Mouse (Mus musculus) kidney, embryonic 15.5 days (tissue): Measurements from ENCODE around the gene BC003965. TPM values are rescaled to one million over a fixed set of nuclear protein-coding genes. Genes with fewer than 3 reads are reported as not detected.
A peak's percentile ranks its signal among the peaks of the same experiment; 100 is the strongest.

Source experiments
- ATAC-seq: fragments of 200-750 bp; cut with Nextera tagmentation; replicated peaks from 2 replicates; pipeline ENCODE4 v1.8.0; 2017; ENCODE audit warnings: moderate TSS enrichment; ENCODE audit not compliant: low FRiP score
- H3K27ac ChIP-seq: fragments of 300-500 bp; sonication (generic); 2 replicates; pipeline ENCODE4 v1.5.1; 2015; ENCODE audit warnings: mild to moderate bottlenecking, inconsistent platforms
- H3K27me3 ChIP-seq: fragments of 300-500 bp; sonication (generic); 2 replicates; pipeline ENCODE4 v1.6.1; 2015; ENCODE audit warnings: inconsistent platforms
- H3K36me3 ChIP-seq: fragments of 300-500 bp; sonication (generic); 2 replicates; pipeline ENCODE4 v1.6.1; 2015; ENCODE audit warnings: inconsistent platforms
- H3K4me1 ChIP-seq: fragments of 300-500 bp; sonication (generic); 2 replicates; pipeline ENCODE4 v1.6.1; 2015; ENCODE audit warnings: inconsistent platforms
- H3K4me2 ChIP-seq: fragments of 300-500 bp; sonication (generic); 2 replicates; pipeline ENCODE4 v1.6.1; 2015; ENCODE audit warnings: moderate library complexity, mild to moderate bottlenecking, inconsistent platforms
- H3K4me3 ChIP-seq: fragments of 300-500 bp; sonication (generic); replicated peaks from 2 replicates; pipeline ENCODE4 v1.5.1; 2015; ENCODE audit warnings: mild to moderate bottlenecking, inconsistent platforms
- H3K9ac ChIP-seq: fragments of 300-500 bp; sonication (generic); 2 replicates; pipeline ENCODE4 v1.6.1; 2015; ENCODE audit warnings: mild to moderate bottlenecking, inconsistent platforms
- H3K9me3 ChIP-seq: fragments of 300-500 bp; sonication (generic); replicated peaks from 2 replicates; pipeline ENCODE4 v1.6.1; 2016; ENCODE audit warnings: inconsistent platforms
- WGBS: fragments of 180-500 bp; shearing (Covaris S2); methylation state at CpG from one replicate; pipeline ENCODE4 v1.1.7; 2015; ENCODE audit warnings: mixed read lengths; 5-methylcytosine and 5-hydroxymethylcytosine counted together
- polyA plus RNA-seq: library from polyadenylated mRNA; unstranded; fragments of >200 nt; fragmentation: Nextera tagmentation; extraction: Ambion mirVana; gene quantifications from 2 replicates; pipeline ENCODE4 v1.2.1, GENCODE M21; 2015

BC003965 gene
- polyA plus RNA-seq, 1 experiment from 2014 or later: 33.0 TPM

DNA sequence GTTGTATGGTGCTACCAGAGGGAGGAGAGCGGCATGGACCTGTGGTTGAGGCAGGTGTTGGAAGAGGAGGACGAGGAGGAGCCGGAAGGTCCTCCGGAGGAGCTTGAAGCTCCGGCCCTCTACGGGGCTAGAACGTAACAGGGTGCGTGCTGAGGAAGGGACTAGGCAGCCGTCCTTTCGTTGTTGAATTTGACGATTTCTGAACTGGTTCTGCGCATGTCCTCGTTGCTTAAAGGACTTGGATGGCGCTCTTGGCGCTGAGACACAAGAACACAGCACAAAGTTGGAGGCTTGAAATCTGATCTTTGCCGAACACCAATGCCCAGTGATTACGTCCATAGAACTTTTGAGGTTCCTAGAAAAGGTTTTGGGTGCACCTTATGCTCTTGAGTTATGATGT is 607 bp downstream of the BC003965 start:
- ATAC-seq: 0 out of 2 replicates have a peak, but pooled peaks have one; percentile 6
- WGBS: 8% methylated on average over 17 of the region's 17 CpGs

GRCm38 (mm10) chr17:25187784-25188149 is 3.4 kb downstream of the BC003965 start:
- Histone ChIP-seq H3K4me2 (peak overlapping the region; percentile 81), H3K36me3 (peaks cover 31% of the 10 kb centered on the region), H3K9me3 (no peaks in the 10 kb centered on the region), H3K27me3 (no peaks in the 10 kb centered on the region), H3K4me3 (peak overlapping the region; percentile 98), H3K9ac (peak overlapping the region; percentile 91), H3K4me1 (peaks cover 39% of the 10 kb centered on the region), H3K27ac (peak overlapping the region; percentile 90)
- ATAC-seq: no peak
- WGBS: 4% methylated on average over 11 of the region's 11 CpGs

More for the DNA sequence above, 607 bp downstream of the BC003965 start:
- Histone ChIP-seq H3K27me3 (0 out of 2 replicates have a peak, but pooled peaks cover 17% of the 10 kb centered on the region), H3K27ac (peak overlapping the region; percentile 97), H3K4me3 (peak overlapping the region; percentile 65), H3K4me2 (peak overlapping the region; percentile 95), H3K9me3 (no peaks in the 10 kb centered on the region), H3K36me3 (peaks cover 10% of the 10 kb centered on the region), H3K4me1 (peaks cover 39% of the 10 kb centered on the region), H3K9ac (peak overlapping the region; percentile 74)

DNA sequence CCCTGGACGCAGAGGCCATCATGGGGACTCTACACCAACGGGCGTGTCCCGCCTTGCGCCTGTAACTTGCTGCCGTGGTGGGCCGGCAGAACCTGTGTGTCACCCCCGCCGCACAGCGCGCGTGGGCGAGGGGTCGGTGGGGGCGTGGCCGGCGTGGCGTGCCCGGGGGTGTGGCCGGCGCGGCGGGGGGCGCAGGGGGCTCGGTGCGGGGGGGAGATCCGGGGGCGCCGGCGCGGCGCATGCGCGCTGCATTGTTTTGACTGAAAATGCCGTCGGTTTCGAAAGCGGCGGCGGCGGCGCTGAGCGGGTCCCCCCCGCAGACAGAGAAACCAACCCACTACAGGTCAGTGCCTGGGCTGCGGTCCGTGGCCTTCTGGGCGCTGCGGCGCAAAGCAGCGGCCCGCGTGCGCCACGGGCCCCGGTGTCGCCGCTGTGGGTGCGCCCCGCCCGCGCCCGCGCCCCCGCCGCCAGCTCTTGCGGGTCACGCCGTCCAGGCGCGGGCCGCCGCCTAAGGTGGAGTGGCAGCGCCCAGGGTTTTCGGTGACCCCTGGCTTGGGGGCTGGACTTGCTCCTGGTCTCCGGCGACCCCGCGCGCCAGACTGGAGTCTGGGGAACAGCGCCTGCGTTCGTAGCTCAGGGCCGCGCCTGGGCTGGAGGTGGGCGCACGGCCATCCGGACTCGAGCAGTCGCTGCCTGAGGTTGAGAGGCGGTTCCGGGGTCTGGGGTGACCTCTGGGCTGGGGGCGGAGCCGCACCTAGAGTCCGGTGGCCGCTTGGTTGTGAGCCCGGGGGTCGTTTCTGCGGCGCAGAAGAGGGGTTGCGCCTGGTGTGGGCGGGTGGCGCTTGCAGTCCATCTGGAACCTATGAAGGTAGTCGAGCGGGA is 4.0 kb downstream of the BC003965 start, which contains the start of gene Unkl:
Gene Unkl, plus strand, starts transcription at position 248 of the 882 bp plus-strand sequence.
- Histone ChIP-seq H3K27me3 (no peaks in the 10 kb centered on the region), H3K9me3 (no peaks in the 10 kb centered on the region), H3K4me1 (peaks cover 35% of the 10 kb centered on the region), H3K9ac (peak within 1 kb of the TSS; percentile 91), H3K36me3 (peaks cover 37% of the 10 kb centered on the region), H3K27ac (peak within 1 kb of the TSS; percentile 90), H3K4me3 (peak within 1 kb of the TSS; percentile 98), H3K4me2 (peak within 1 kb of the TSS; percentile 81)
- WGBS: under 1% methylated on average over 97 of the region's 104 CpGs
- ATAC-seq: peak; percentile 61

DNA sequence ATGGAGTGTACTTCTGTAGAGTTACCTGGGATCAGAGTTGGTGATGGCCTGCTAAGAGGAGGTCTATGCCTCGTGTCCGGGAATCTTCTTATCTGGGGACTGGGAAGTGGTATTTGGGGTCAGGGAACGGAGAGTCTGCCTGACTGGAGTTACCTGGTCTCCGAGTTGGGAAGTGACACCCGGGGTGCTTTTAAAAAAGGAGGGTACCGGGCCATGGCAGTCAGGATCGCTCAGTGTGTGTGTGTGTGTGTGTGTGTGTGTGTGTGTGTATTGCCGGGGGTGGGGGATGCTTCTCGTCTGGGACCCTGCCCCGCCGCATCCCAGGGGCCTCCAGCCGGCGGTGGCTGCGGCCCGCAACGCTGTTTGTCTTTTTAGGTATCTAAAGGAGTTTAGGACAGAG is 4.7 kb downstream of the BC003965 start:
- Histone ChIP-seq H3K4me2 (peak overlapping the region; percentile 81), H3K4me1 (peaks cover 30% of the 10 kb centered on the region), H3K9me3 (no peaks in the 10 kb centered on the region), H3K9ac (peak overlapping the region; percentile 91), H3K36me3 (peaks cover 44% of the 10 kb centered on the region), H3K27me3 (no peaks in the 10 kb centered on the region), H3K4me3 (peak overlapping the region; percentile 98), H3K27ac (no peak overlapping the region)
- WGBS: under 1% methylated on average over 15 of the region's 16 CpGs
- ATAC-seq: no peak

DNA sequence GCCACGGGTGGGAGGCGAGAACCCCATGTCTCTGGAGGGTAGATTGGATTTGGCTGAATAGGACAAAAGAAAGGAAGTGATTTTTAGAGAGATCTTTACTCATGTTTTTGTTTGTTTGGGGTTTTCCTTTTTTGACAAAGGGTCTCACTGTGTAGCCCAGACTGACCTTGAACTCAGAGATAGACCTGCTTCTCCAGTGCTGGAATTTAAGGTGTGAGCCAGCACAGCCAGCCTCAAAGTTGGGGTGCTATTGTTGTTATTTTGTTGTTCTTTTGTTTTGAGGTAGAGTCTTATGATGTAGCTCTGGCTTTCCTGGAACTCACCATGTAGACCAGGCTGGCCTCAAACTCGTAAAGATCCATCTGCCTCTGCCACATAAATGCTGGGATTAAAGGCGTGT is 18.0 kb downstream of the BC003965 start:
- WGBS: 91% methylated on average over 4 of the region's 4 CpGs
- no peak overlapping the region for H3K4me2 ChIP-seq
- no peaks in the 10 kb centered on the region for H3K9me3 ChIP-seq
- H3K36me3 ChIP-seq: peaks cover 91% of the 10 kb centered on the region
- H3K27me3 ChIP-seq: no peaks in the 10 kb centered on the region
- no peak overlapping the region for H3K9ac ChIP-seq
- H3K4me3 ChIP-seq: no peak overlapping the region
- no peak for ATAC-seq
- H3K27ac ChIP-seq: no peak overlapping the region
- H3K4me1 ChIP-seq: no peaks in the 10 kb centered on the region

DNA sequence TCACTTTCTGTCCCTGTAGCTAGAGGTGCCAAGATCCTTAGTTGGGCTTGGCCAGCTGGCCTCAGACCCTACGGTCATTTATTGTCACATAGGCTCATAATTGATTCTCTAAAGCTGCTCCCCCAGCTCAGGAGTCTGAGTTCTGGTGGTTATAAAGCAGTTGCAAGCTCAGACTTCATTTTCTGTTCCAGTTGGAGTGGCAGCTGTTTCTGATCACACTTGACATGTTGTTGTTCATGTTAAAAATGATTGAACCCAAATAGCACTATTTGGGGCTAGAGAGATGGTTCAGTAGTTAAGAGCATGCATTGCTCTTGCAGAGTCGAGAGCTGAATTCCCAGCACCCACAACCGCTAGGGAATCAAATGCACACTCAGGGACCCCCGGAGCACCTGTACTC is 25.7 kb downstream of the BC003965 start:
- H3K9ac ChIP-seq: no peak overlapping the region

GRCm38 (mm10) chr17:25210680-25211466 is 26.5 kb downstream of the BC003965 start:
- no peak overlapping the region for H3K4me3 ChIP-seq
- H3K27ac ChIP-seq: no peak overlapping the region
- peaks cover 96% of the 10 kb centered on the region for H3K36me3 ChIP-seq
- no peaks in the 10 kb centered on the region for H3K27me3 ChIP-seq
- H3K4me2 ChIP-seq: no peak overlapping the region
- WGBS: 80% methylated on average over 15 of the region's 15 CpGs
- H3K9ac ChIP-seq: no peak overlapping the region
- no peaks in the 10 kb centered on the region for H3K4me1 ChIP-seq
- ATAC-seq: no peak
- H3K9me3 ChIP-seq: no peaks in the 10 kb centered on the region

More for the DNA sequence above, 25.7 kb downstream of the BC003965 start:
- ATAC-seq: no peak
- Histone ChIP-seq H3K4me1 (no peaks in the 10 kb centered on the region), H3K27me3 (no peaks in the 10 kb centered on the region), H3K4me3 (no peak overlapping the region), H3K36me3 (peaks cover 96% of the 10 kb centered on the region), H3K4me2 (no peak overlapping the region), H3K9me3 (no peaks in the 10 kb centered on the region), H3K27ac (no peak overlapping the region)
- 85% methylated on average over 4 of the region's 4 CpGs for WGBS

GRCm38 (mm10) chr17:25211705-25212104 is 27.4 kb downstream of the BC003965 start:
- no peak overlapping the region for H3K9ac ChIP-seq
- H3K36me3 ChIP-seq: peaks cover 97% of the 10 kb centered on the region
- no peak overlapping the region for H3K4me3 ChIP-seq
- H3K4me1 ChIP-seq: no peaks in the 10 kb centered on the region
- ATAC-seq: no peak
- 90% methylated on average over 4 of the region's 4 CpGs for WGBS
- no peaks in the 10 kb centered on the region for H3K27me3 ChIP-seq
- H3K9me3 ChIP-seq: no peaks in the 10 kb centered on the region
- H3K27ac ChIP-seq: no peak overlapping the region
- H3K4me2 ChIP-seq: no peak overlapping the region

DNA sequence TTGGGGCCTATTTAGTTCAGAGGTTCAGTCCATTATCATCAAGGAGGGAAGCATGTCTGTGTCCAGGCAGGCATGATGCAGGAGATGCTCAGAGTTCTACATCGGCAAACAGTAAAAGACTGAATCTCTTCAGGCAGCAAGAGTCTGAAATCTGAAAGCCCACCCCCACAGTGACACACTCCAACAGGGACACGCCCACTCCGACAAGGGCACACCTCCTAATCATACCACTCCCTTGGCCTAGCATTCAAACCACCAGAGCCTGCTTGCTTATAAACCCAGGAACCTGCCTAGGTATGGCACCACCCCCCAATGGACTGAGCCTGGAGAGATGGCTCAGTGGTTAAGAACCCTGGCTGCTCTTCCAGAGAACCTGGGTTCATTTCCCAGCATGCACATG is 31.1 kb downstream of the BC003965 start:
- Histone ChIP-seq H3K4me3 (no peak overlapping the region), H3K4me2 (no peak overlapping the region), H3K27ac (no peak overlapping the region), H3K4me1 (no peaks in the 10 kb centered on the region), H3K9ac (no peak overlapping the region), H3K9me3 (no peaks in the 10 kb centered on the region), H3K27me3 (no peaks in the 10 kb centered on the region), H3K36me3 (peaks cover 87% of the 10 kb centered on the region)
- no peak for ATAC-seq
- 87% methylated on average over 3 of the region's 3 CpGs for WGBS

DNA sequence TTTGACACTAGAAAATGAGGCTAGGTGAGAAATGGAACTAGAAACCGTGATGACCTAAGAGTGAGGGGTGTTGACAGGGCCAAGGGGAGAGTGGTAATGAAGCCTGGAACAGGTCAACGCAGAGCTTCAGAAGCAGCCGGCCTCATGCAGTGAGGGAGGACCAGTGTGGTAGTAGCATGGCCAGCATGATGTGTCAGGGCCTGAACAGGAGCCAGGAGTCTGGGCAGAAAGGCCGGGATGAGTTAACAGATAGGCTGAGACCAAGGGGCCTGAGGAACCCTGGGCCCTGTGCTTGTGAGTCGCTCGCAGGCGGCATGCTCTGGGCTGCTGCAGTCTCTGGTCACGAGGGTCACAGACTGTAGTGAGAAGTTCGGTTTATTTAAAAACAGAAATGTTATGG is 34.6 kb downstream of the BC003965 start:
- Histone ChIP-seq H3K9me3 (no peaks in the 10 kb centered on the region), H3K27me3 (no peaks in the 10 kb centered on the region), H3K4me3 (no peak overlapping the region), H3K4me1 (peaks cover 12% of the 10 kb centered on the region), H3K27ac (no peak overlapping the region), H3K9ac (no peak overlapping the region), H3K36me3 (peaks cover 56% of the 10 kb centered on the region), H3K4me2 (no peak overlapping the region)
- ATAC-seq: no peak
- 89% methylated on average over 9 of the region's 9 CpGs for WGBS

DNA sequence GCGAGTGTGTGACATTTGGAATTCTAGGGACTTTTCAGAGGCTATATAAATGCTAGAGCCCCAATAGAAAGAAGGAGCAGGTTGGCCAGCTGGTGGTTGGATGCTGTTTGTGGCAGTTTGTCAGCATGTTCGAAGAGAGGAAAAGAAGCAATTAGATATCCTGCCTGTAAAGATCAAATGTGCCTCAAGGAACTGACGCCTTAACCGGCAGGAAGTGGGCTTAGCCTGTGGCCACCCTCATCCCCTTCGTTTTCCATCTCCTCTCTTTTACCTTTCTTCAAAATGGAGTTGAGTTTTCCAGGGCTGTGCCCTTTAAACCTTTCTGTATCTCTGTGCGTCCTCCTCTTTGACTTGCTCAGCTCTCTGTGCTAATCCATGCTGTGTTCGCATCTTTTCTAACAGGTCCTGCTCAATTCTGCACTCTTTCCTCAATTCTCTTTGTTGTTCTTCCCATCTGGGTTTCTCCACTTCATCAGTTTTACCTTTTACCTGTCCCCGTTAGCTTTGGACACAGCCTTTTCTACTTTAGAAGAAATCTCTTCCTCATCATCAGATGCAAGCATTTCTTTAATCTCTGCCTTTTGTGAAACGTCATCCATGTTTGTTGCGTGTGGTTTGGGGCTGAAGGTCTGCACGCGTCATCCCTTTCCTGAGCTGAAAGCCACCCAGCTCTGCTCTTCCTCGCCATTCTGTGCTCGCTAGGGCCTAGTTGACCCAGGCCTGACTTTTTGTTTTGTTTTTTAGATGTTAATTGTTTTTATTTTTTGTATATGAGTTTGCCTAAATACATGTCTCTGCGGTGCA is 35.3 kb downstream of the BC003965 start:
- Histone ChIP-seq H3K9ac (no peak overlapping the region), H3K27ac (no peak overlapping the region), H3K36me3 (peaks cover 49% of the 10 kb centered on the region), H3K27me3 (no peaks in the 10 kb centered on the region), H3K4me3 (no peak overlapping the region), H3K9me3 (no peaks in the 10 kb centered on the region), H3K4me2 (no peak overlapping the region), H3K4me1 (peaks cover 12% of the 10 kb centered on the region)
- ATAC-seq: no peak
- WGBS: 90% methylated on average over 15 of the region's 15 CpGs
